ENCODE assay signal across 8 mouse cellular contexts in the genomic region with DNA sequence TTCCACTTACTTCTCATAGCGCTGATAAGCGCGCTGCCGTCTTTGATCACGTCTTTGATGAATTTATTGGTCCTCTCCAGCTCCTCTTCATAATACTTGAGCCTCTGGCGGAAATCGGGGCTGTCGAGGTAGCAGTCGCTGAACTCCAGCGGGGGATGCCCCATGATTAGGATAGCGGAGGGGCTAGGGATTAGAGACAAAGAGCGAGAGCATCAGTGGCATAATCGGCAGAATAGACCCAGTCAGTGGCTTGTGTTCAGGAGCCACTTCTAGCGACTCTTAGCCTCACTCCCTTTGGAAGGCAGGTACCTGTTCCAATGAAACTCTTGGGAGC. TPM values are rescaled to one million over a fixed set of nuclear protein-coding genes. Genes with fewer than 3 reads are reported as not detected.
DNase-seq lines count a peak whose midpoint lies in the region; ATAC-seq and TF ChIP-seq lines count a peak whose summit lies in the region.

No protein-coding gene starts in this region.

- no peak for TF ChIP-seq POLR2A in small intestine, adult 2 months (IDR thresholded peaks at IDR 0.05; ENCODE audit: low read depth, low read length)

- H3K9ac ChIP-seq in limb, embryonic 15.5 days: peak overlapping the region; percentile 37; the same call in 1 of the 2 replicates

- H3K4me2 ChIP-seq in limb, embryonic 15.5 days: peak overlapping the region; percentile 47

- no peak for ATAC-seq in limb, embryonic 15.5 days (ENCODE audit: insufficient number of reproducible peaks, low FRiP score, low TSS enrichment, low read depth)

- WGBS in limb, embryonic 15.5 days: 15% methylated on average over 14 of the region's 14 CpGs
- 15% methylated on average over 14 of the region's 14 CpGs for WGBS in small intestine, adult 2 months

- no peak for TF ChIP-seq CTCF in small intestine, adult 2 months (IDR thresholded peaks at IDR 0.05; ENCODE audit: extremely low read depth, insufficient read length, insufficient replicate concordance, low read depth, low read length)

- DNase-seq in embryo, embryonic 10.5 days (ENCODE audit: low spot score): peak; percentile 37
- DNase-seq in embryo, embryonic 11 days: no peak
- DNase-seq in retina, embryonic 14.5 days (ENCODE audit: low spot score): peak; percentile 49
- no peak for DNase-seq in retina, postnatal 1 day
- no peak for DNase-seq in frontal cortex, postnatal 25 days (ENCODE audit: low spot score in 2 of 2)
- DNase-seq in cerebellum, adult 8-10 months: no peak

- H3K4me3 ChIP-seq in limb, embryonic 15.5 days: peak overlapping the region; percentile 54
- H3K4me3 ChIP-seq in small intestine, adult 2 months (ENCODE audit: low read depth, low read length): peak overlapping the region; percentile 100

- no peaks in the 10 kb centered on the region for H3K9me3 ChIP-seq in limb, embryonic 15.5 days

- H3K4me1 ChIP-seq in limb, embryonic 15.5 days: no peaks in the 10 kb centered on the region
- H3K4me1 ChIP-seq in small intestine, adult 2 months (ENCODE audit: control insufficient read depth, insufficient read depth, insufficient read length, low read length): no peaks in the 10 kb centered on the region

- peaks cover 10% of the 10 kb centered on the region; the same call in 1 of the 2 replicates for H3K27me3 ChIP-seq in limb, embryonic 15.5 days
- H3K27me3 ChIP-seq in small intestine, adult 2 months (ENCODE audit: control insufficient read depth, insufficient read depth, low read length): no peaks in the 10 kb centered on the region

- no peaks in the 10 kb centered on the region for H3K36me3 ChIP-seq in limb, embryonic 15.5 days
- H3K36me3 ChIP-seq in small intestine, adult 2 months (ENCODE audit: control insufficient read depth, insufficient read depth, low read length): no peaks in the 10 kb centered on the region

- peak overlapping the region; percentile 83; the same call in 1 of the 2 replicates for H3K27ac ChIP-seq in limb, embryonic 15.5 days
- H3K27ac ChIP-seq in small intestine, adult 2 months (ENCODE audit: insufficient read depth, low read depth, low read length): peak overlapping the region; percentile 74

RNA-seq across cellular contexts. Expression of gene Ophn1, which starts 0.8 kb away (rescaled TPM):
- polyA plus RNA-seq in limb, embryonic 15.5 days (2015; fragmentation: Nextera tagmentation; extraction: Ambion mirVana): 26.3 and 28.4 TPM in 2 replicates
- polyA plus RNA-seq in small intestine, adult 2 months (2012; rRNA removed): 2.1 and 5.0 TPM in 2 replicates

RNA-seq across cellular contexts. Expression of gene Yipf6, which starts 46.1 kb away (rescaled TPM):
- 19.3 and 21.0 TPM in 2 replicates for polyA plus RNA-seq in limb, embryonic 15.5 days (2015; fragmentation: Nextera tagmentation; extraction: Ambion mirVana)
- 4.2 and 8.0 TPM in 2 replicates for polyA plus RNA-seq in small intestine, adult 2 months (2012; rRNA removed)

Comparison
In these comparisons a context has a peak if more than half of its experiments do, and no peak if none do; other contexts are left out.
1. DNase-seq: peak in embryo, embryonic 10.5 days (single experiment) and retina, embryonic 14.5 days (single experiment); none in embryo, embryonic 11 days (single experiment), retina, postnatal 1 day (single experiment), frontal cortex, postnatal 25 days (0 of 2) and cerebellum, adult 8-10 months (single experiment).